Mouse (Mus musculus) midbrain, embryonic 11.5 days (tissue): ENCODE data around the gene Sort1. TPM values are rescaled to one million over a fixed set of nuclear protein-coding genes. Genes with fewer than 3 reads are reported as not detected.
A peak's percentile ranks its signal among the peaks of the same experiment; 100 is the strongest.

Experiments used
- ATAC-seq: fragments of 200-750 bp; cut with Nextera tagmentation; 2 replicates; pipeline ENCODE4 v1.8.0; 2017; ENCODE audit warnings: moderate TSS enrichment, moderate library complexity; ENCODE audit not compliant: low FRiP score
- DNase-seq: peaks from one replicate; pipeline ENCODE4 v3.0.0; 2015; ENCODE audit warnings: low spot score; ENCODE audit errors: missing footprints
- H3K27ac ChIP-seq: fragments of 300-500 bp; sonication (generic); 2 replicates; pipeline ENCODE4 v1.5.1; 2014; ENCODE audit warnings: low read depth, low read length
- H3K27me3 ChIP-seq: fragments of 300-500 bp; sonication (generic); 2 replicates; pipeline ENCODE4 v1.6.1; 2014; ENCODE audit warnings: mild to moderate bottlenecking, low read length, moderate library complexity, mixed read lengths; ENCODE audit not compliant: control insufficient read depth, insufficient read depth
- H3K36me3 ChIP-seq: fragments of 300-500 bp; sonication (generic); 2 replicates; pipeline ENCODE4 v1.6.1; 2014; ENCODE audit warnings: mild to moderate bottlenecking, low read length, moderate library complexity, mixed read lengths; ENCODE audit not compliant: control insufficient read depth, insufficient read depth
- H3K4me1 ChIP-seq: fragments of 300-500 bp; sonication (generic); 2 replicates; pipeline ENCODE4 v1.6.1; 2014; ENCODE audit warnings: low read length; ENCODE audit not compliant: control insufficient read depth, insufficient read depth
- H3K4me2 ChIP-seq: fragments of 300-500 bp; sonication (generic); 2 replicates; pipeline ENCODE4 v1.6.1; 2014; ENCODE audit warnings: mild to moderate bottlenecking, moderate library complexity
- H3K4me3 ChIP-seq: fragments of 300-500 bp; sonication (generic); 2 replicates; pipeline ENCODE4 v1.5.1; 2014; ENCODE audit warnings: low read depth, low read length
- H3K9ac ChIP-seq: fragments of 300-500 bp; sonication (generic); 2 replicates; pipeline ENCODE4 v1.6.1; 2014; ENCODE audit warnings: low read length
- H3K9me3 ChIP-seq: fragments of 300-500 bp; sonication (generic); 2 replicates; pipeline ENCODE4 v1.6.1; 2016; ENCODE audit warnings: low read length; ENCODE audit not compliant: control insufficient read depth
- WGBS: fragments of 180-500 bp; shearing (Covaris S2); extraction: QIAGEN DNeasy Blood & Tissue Kit; methylation state at CpG from one replicate; pipeline ENCODE4 v1.1.7; 2014; 5-methylcytosine and 5-hydroxymethylcytosine counted together
- polyA plus RNA-seq: library from polyadenylated mRNA; unstranded; fragments of >200 nt; fragmentation: Nextera tagmentation; extraction: Ambion mirVana; gene quantifications from 2 replicates; pipeline ENCODE4 v1.2.1, GENCODE M21; 2014

Gene Sort1
- polyA plus RNA-seq, 1 experiment from 2014 or later: 27.0 TPM

DNA sequence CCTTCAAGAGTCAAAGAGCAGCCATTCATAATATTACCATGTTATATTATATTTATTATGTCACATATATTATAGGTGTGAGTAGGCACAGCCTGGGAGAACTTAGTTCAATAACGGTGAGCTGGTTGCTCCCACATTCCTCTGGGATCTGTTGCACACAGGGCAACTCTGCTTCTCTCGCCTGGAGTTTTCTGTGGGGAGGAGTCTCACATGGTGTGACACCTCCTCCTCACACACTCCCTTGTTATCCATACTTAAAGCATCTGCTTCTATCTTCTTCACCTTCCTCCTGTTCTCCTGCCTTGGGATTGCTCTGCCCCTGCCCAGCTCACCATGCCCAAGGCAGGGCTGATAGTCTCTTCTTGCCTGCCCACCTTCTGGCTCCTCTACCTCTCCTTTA, 57.2 kb downstream of the Sort1 start:
- Histone ChIP-seq H3K9me3 (no peaks in the 10 kb centered on the region), H3K27me3 (no peaks in the 10 kb centered on the region), H3K4me1 (no peaks in the 10 kb centered on the region), H3K27ac (no peak overlapping the region), H3K36me3 (peaks cover 23% of the 10 kb centered on the region; the same call in 1 of the 2 replicates), H3K9ac (no peak overlapping the region), H3K4me3 (no peak overlapping the region), H3K4me2 (no peak overlapping the region)
- WGBS: 91% methylated on average over 2 of the region's 2 CpGs
- no peak for ATAC-seq
- DNase-seq: no peak

DNA sequence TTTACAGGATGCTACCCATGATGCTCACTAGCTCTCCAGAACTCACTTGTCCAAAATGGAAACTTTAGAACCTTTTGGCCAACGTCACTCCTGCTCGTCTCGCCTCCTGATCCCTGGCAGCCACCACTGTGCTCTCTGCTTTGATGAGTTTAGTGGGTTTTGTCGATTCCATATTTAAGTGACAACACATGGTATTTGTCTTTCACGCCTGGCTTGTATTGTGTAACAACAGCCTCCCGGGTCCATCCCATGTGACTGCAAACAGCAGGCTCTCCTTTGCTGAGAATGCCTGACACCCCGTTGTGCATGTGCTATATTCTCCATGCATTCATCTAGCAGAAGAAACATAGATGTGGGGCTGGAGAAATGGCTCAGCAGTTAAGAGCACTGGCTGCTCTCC, 58.3 kb downstream of the Sort1 start:
- no peak overlapping the region for H3K4me3 ChIP-seq
- no peaks in the 10 kb centered on the region for H3K27me3 ChIP-seq
- no peak overlapping the region for H3K9ac ChIP-seq
- no peaks in the 10 kb centered on the region for H3K4me1 ChIP-seq
- DNase-seq (peak; percentile 57), ATAC-seq (no peak)
- peaks cover 27% of the 10 kb centered on the region; the same call in 1 of the 2 replicates for H3K36me3 ChIP-seq
- 89% methylated on average over 7 of the region's 7 CpGs for WGBS
- no peaks in the 10 kb centered on the region for H3K9me3 ChIP-seq
- H3K4me2 ChIP-seq: no peak overlapping the region
- no peak overlapping the region for H3K27ac ChIP-seq

DNA sequence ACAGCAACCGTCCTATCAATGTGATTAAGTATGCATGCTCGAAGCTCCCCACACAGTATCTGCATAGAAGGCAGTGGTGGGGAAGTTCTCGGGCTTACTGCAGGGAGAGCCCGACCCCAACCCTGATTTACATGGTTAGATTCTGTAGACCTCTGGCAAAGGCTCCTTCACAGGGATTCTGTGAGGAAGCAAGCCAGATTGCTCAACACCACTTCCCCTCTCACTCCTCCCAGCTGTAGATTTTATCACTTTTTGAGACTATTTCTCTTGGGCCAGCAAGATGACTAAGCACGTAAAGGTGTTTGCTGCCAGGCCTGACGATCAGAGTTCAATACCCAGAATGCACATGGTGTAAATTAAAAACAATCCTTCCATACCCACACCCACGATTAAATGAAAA, 62.0 kb downstream of the Sort1 start:
- 83% methylated on average over 7 of the region's 7 CpGs for WGBS
- no peak overlapping the region for H3K9ac ChIP-seq
- no peaks in the 10 kb centered on the region for H3K27me3 ChIP-seq
- no peak overlapping the region for H3K4me2 ChIP-seq
- H3K9me3 ChIP-seq: no peaks in the 10 kb centered on the region
- no peak overlapping the region for H3K4me3 ChIP-seq
- peaks cover 24% of the 10 kb centered on the region for H3K36me3 ChIP-seq
- ATAC-seq (no peak), DNase-seq (no peak)
- H3K27ac ChIP-seq: no peak overlapping the region
- H3K4me1 ChIP-seq: no peaks in the 10 kb centered on the region

DNA sequence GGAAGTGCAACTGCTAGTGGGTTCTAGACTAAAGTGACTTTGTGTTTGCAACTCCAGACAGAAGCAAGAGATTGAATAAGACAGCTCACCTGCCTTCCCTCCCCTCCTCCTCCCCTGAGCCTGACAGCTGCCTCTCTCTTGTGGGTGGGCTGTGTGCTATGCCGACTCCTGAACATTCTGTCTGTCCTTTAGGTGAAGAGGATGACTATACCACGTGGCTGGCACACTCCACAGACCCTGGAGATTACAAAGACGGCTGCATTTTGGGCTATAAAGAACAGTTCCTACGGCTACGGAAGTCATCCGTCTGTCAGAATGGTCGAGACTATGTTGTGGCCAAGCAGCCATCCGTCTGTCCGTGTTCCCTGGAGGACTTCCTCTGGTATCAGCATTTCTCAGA, 64.5 kb downstream of the Sort1 start:
- 89% methylated on average over 9 of the region's 9 CpGs for WGBS

DNA sequence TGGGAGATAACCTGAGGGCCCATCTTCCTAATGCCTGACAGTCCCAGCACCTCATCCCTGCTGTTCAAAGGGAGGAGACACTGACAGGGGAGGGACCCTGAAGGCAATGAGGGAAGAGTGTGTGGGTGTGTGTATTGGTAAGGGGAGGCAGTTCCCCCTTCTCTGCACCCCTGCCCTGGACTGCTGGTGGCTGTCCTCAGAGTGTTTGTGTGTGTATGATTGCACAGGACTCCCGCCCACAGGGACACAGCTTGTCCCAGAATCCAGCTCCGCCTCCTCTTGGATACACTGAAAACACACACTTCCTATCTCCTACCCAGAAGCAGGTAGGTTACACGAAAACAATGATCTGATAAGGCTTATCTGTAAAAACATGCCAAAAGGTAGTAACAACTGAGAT, 71.4 kb downstream of the Sort1 start:
- no peaks in the 10 kb centered on the region for H3K27me3 ChIP-seq
- H3K4me3 ChIP-seq: no peak overlapping the region
- H3K9ac ChIP-seq: no peak overlapping the region
- peak; percentile 49 for DNase-seq
- no peaks in the 10 kb centered on the region for H3K9me3 ChIP-seq
- H3K27ac ChIP-seq: no peak overlapping the region
- no peak for ATAC-seq
- H3K4me2 ChIP-seq: no peak overlapping the region
- 91% methylated on average over 3 of the region's 3 CpGs for WGBS
- H3K4me1 ChIP-seq: peaks cover under 1% of the 10 kb centered on the region; the same call in 1 of the 2 replicates
- peaks cover 34% of the 10 kb centered on the region for H3K36me3 ChIP-seq

More for the DNA sequence above, 64.5 kb downstream of the Sort1 start:
- Histone ChIP-seq H3K9me3 (no peaks in the 10 kb centered on the region), H3K4me3 (no peak overlapping the region), H3K4me2 (no peak overlapping the region), H3K4me1 (no peaks in the 10 kb centered on the region), H3K9ac (no peak overlapping the region), H3K36me3 (peaks cover 33% of the 10 kb centered on the region), H3K27me3 (no peaks in the 10 kb centered on the region), H3K27ac (no peak overlapping the region)
- no peak for ATAC-seq
- no peak for DNase-seq

DNA sequence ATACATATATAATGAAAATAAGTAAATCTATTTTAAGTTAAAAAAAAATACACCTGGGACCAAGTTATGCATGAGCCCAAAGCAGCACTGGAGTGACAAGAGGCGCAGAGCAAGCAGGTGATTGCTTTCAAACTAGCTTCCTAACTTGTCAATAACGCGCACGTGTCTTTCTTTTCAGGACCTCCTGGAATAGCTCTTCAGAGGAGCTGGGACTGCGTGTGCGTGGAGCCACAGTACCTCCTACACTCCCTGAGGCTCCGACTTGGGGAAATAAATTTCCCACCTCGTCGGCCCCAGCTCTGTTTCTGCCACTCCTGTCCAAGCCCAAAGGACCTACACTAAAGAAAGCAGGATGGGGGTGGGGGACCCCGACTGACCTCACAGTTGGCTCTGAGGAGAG, 73.2 kb downstream of the Sort1 start:
- ATAC-seq (no peak), DNase-seq (no peak)
- Histone ChIP-seq H3K27me3 (no peaks in the 10 kb centered on the region), H3K9ac (no peak overlapping the region), H3K4me3 (no peak overlapping the region), H3K4me2 (no peak overlapping the region), H3K27ac (no peak overlapping the region), H3K9me3 (no peaks in the 10 kb centered on the region), H3K36me3 (peaks cover 25% of the 10 kb centered on the region), H3K4me1 (peaks cover 13% of the 10 kb centered on the region)
- WGBS: 92% methylated on average over 10 of the region's 10 CpGs

DNA sequence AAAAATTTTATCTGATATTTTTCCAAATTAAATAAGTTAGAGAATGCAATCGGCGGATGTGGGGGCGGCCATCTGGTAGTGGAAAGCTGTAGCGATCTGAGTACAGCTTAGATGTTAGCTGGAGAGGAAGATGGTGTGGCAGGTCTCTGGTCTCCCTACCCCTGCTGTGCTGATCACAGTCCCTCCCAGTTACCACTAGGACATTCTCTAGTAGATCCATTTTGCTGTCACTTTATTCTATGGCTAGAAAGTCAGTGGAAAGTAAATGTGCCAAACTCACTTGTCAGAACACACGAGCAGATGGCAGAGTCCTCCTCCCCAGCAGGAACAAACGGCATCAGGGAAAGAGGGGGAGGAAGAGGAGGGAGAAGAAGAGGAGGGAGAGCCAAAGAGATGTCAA, 74.6 kb downstream of the Sort1 start:
- H3K4me2 ChIP-seq: no peak overlapping the region
- DNase-seq (no peak), ATAC-seq (no peak)
- peaks cover 22% of the 10 kb centered on the region for H3K36me3 ChIP-seq
- no peak overlapping the region for H3K9ac ChIP-seq
- H3K4me1 ChIP-seq: peaks cover 13% of the 10 kb centered on the region
- no peaks in the 10 kb centered on the region for H3K27me3 ChIP-seq
- H3K9me3 ChIP-seq: no peaks in the 10 kb centered on the region
- 86% methylated on average over 6 of the region's 6 CpGs for WGBS
- no peak overlapping the region for H3K27ac ChIP-seq
- H3K4me3 ChIP-seq: no peak overlapping the region

DNA sequence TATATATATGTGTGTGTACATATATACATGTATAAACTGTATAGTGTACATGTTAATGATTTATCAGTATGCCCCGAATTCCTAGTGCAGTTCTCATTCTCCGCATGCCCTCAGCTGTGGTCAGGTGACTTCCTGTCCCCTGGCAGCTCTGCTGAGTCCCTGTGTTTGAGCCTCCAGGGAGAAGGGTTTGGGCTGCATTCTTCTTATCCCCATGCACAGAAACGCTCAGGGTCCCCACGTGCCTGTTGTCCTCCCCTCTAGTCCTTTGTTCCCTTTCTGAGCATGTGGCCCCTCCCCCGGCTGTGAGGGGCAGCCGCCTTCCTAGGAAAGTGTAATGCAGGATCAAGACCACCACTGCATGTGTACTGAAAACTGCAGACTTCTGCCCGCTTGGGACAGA, 77.0 kb downstream of the Sort1 start:
- Histone ChIP-seq H3K4me2 (no peak overlapping the region), H3K9ac (peak overlapping the region; percentile 35), H3K36me3 (peaks cover 9% of the 10 kb centered on the region), H3K27ac (no peak overlapping the region; the same call in 1 of the 2 replicates), H3K9me3 (no peaks in the 10 kb centered on the region), H3K4me1 (peaks cover 17% of the 10 kb centered on the region), H3K4me3 (no peak overlapping the region), H3K27me3 (no peaks in the 10 kb centered on the region)
- 7% methylated on average over 7 of the region's 7 CpGs for WGBS
- ATAC-seq (peak; percentile 90), DNase-seq (peak; percentile 94)

DNA sequence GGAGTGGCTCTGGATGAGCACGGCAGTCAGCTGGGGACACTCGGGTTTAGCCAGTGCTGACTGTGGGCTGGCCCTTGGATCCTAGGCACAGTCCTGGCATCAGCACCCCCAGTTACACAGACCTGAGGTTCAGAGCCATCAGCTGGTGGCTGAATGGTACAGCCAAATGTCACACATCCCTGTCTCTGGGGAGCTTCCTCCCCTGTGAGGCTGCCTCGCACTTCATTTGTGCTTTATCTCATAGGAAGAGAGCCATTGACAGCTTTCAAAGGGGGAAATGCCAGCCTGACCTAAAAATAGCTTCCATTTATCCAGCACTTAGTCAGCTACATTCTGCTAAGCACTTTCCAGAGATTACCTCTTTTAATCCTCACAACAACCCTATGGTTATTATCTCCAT, 79.7 kb downstream of the Sort1 start:
- ATAC-seq (no peak), DNase-seq (no peak)
- H3K9ac ChIP-seq: no peak overlapping the region
- peaks cover 17% of the 10 kb centered on the region for H3K4me1 ChIP-seq
- no peaks in the 10 kb centered on the region for H3K36me3 ChIP-seq
- no peaks in the 10 kb centered on the region for H3K27me3 ChIP-seq
- no peaks in the 10 kb centered on the region for H3K9me3 ChIP-seq
- no peak overlapping the region for H3K4me3 ChIP-seq
- 66% methylated on average over 3 of the region's 3 CpGs for WGBS
- H3K4me2 ChIP-seq: no peak overlapping the region
- H3K27ac ChIP-seq: no peak overlapping the region
